Mouse (Mus musculus): ENCODE measurements at regions not wholly inside any gene's neighbourhood (a gene's known extent, or its start where the extent isn't known, plus 50 kb on each side); places are given as distances from the start of the nearest gene placed in this dataset.

- Histone ChIP-seq H3K9ac (replicated peaks; ENCODE audit: low read length, poor library complexity, severe bottlenecking) (no peak overlapping the region), H3K27me3 (ENCODE audit: insufficient read depth, low read length) (no peaks in the 10 kb centered on the region; the same call in 1 of the 2 replicates), H3K9me3 (ENCODE audit: low read length) (no peaks in the 10 kb centered on the region), H3K4me1 (ENCODE audit: insufficient read depth, low read length) (no peaks in the 10 kb centered on the region), H3K4me2 (ENCODE audit: low read depth, low read length, poor library complexity, severe bottlenecking) (no peak overlapping the region), H3K4me3 (ENCODE audit: low read depth, low read length) (no peak overlapping the region), H3K36me3 (ENCODE audit: insufficient read depth, low read length) (no peaks in the 10 kb centered on the region), H3K27ac (ENCODE audit: low read depth, low read length) (no peak overlapping the region)
- no peak for DNase-seq (ENCODE audit: low spot score)
- ATAC-seq (ENCODE audit: low FRiP score) = no peak
- whole genome bisulfite sequencing = 94% methylated on average over 1 of the region's 1 CpGs
- no peak for TF ChIP-seq CTCF (IDR thresholded peaks at IDR 0.05)
Measured at GRCm38 (mm10) chrX:142470083-142470482, 79.7 kb upstream of the Acsl4 start.

DNA sequence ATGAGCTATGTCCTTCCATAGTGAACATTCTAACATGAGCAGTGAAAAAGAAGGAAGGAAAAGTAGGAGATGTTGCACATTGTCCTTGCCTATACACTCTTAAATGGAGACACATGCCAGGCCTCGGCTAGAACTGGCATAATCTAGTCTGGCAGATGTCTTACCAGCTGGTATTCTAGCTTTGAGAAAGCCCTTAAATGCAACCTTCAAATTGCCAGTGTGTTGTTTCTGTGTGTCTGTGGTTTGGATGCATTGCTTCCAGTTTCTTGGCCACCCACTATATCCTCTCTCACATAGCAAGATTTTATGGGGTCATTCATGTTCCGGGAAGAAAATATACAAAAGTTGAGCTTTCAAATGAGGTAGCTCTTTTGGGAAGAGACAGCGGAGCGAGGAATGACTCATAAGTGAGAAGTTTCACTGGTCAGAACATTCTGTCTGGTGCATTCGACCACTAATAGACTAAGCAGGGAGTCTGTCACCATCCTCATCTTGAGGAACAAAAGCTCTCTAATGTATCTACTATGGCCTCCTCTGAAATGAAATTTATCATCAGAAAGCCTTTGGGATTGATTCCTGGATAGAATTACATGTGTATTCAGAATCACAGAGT, 91.0 kb upstream of the Acsl4 start:
- no peak overlapping the region for H3K4me3 ChIP-seq (ENCODE audit: low read depth, low read length)
- DNase-seq (ENCODE audit: low spot score) = no peak
- no peak for TF ChIP-seq CTCF (IDR thresholded peaks at IDR 0.05)
- no peak overlapping the region for H3K4me2 ChIP-seq (ENCODE audit: low read depth, low read length, poor library complexity, severe bottlenecking)
- H3K9ac ChIP-seq (replicated peaks; ENCODE audit: low read length, poor library complexity, severe bottlenecking) = no peak overlapping the region
- ATAC-seq (ENCODE audit: low FRiP score) = no peak
- WGBS = 77% methylated on average over 5 of the region's 5 CpGs
- H3K27me3 ChIP-seq (ENCODE audit: insufficient read depth, low read length) = no peaks in the 10 kb centered on the region
- no peaks in the 10 kb centered on the region for H3K36me3 ChIP-seq (ENCODE audit: insufficient read depth, low read length)
- no peak overlapping the region for H3K27ac ChIP-seq (ENCODE audit: low read depth, low read length)
- no peaks in the 10 kb centered on the region for H3K4me1 ChIP-seq (ENCODE audit: insufficient read depth, low read length)
- no peaks in the 10 kb centered on the region for H3K9me3 ChIP-seq (ENCODE audit: low read length)

GRCm38 (mm10) chrX:142488078-142488477, 97.7 kb upstream of the Acsl4 start:
- WGBS = 89% methylated on average over 4 of the region's 4 CpGs
- no peak overlapping the region for H3K27ac ChIP-seq (ENCODE audit: low read depth, low read length)
- no peak for ATAC-seq (ENCODE audit: low FRiP score)

DNA sequence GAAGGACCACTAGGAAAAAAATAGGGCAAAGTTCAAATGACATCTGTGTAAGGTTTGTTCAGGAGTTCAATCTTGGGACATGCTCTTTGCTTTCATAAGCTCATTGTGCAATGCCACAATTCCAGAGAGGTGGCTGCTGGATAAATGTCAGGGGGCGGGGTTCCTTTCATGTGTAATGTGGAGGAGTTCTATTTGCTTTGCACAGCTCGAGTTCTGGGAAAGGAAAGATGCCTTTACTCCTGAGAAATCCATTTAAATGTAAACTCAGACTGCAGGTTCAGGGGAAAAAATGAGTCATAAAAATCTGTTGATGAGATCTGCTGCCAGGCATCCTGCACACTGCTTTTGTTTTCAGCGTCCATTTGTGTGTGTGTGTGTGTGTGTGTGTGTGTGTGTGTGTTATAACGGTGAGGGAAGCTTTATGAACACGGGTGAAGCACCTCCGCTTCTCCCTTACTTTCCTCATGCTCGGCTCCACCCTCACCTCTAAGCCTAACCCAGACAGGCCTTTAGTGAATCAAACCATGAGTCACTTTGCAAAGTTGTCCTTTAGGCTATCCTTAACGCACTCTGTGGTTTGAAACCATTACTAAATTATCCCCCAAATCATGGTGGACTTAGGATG, 99.9 kb upstream of the Acsl4 start:
- DNase-seq (ENCODE audit: low spot score) (no peak), ATAC-seq (ENCODE audit: low FRiP score) (no peak)
- no peak overlapping the region for H3K4me3 ChIP-seq (ENCODE audit: low read depth, low read length)
- peaks cover 4% of the 10 kb centered on the region; the same call in 1 of the 2 replicates for H3K27me3 ChIP-seq (ENCODE audit: insufficient read depth, low read length)
- H3K9me3 ChIP-seq (ENCODE audit: low read length) = no peaks in the 10 kb centered on the region
- WGBS = 70% methylated on average over 8 of the region's 8 CpGs
- no peaks in the 10 kb centered on the region for H3K4me1 ChIP-seq (ENCODE audit: insufficient read depth, low read length)
- no peak overlapping the region for H3K27ac ChIP-seq (ENCODE audit: low read depth, low read length)
- H3K9ac ChIP-seq (replicated peaks; ENCODE audit: low read length, poor library complexity, severe bottlenecking) = no peak overlapping the region
- no peak for TF ChIP-seq CTCF (IDR thresholded peaks at IDR 0.05)
- no peaks in the 10 kb centered on the region for H3K36me3 ChIP-seq (ENCODE audit: insufficient read depth, low read length)
- H3K4me2 ChIP-seq (ENCODE audit: low read depth, low read length, poor library complexity, severe bottlenecking) = no peak overlapping the region

More at GRCm38 (mm10) chrX:142488078-142488477, 97.7 kb upstream of the Acsl4 start:
- Histone ChIP-seq H3K4me2 (ENCODE audit: low read depth, low read length, poor library complexity, severe bottlenecking) (no peak overlapping the region), H3K36me3 (ENCODE audit: insufficient read depth, low read length) (no peaks in the 10 kb centered on the region), H3K4me1 (ENCODE audit: insufficient read depth, low read length) (no peaks in the 10 kb centered on the region), H3K9ac (replicated peaks; ENCODE audit: low read length, poor library complexity, severe bottlenecking) (no peak overlapping the region), H3K27me3 (ENCODE audit: insufficient read depth, low read length) (peaks cover 4% of the 10 kb centered on the region; the same call in 1 of the 2 replicates), H3K9me3 (ENCODE audit: low read length) (no peaks in the 10 kb centered on the region), H3K4me3 (ENCODE audit: low read depth, low read length) (no peak overlapping the region)
- no peak for TF ChIP-seq CTCF (IDR thresholded peaks at IDR 0.05)
- DNase-seq (ENCODE audit: low spot score) = no peak

GRCm38 (mm10) chrX:142501094-142501493, 110.8 kb upstream of the Acsl4 start:
- no peak for DNase-seq (ENCODE audit: low spot score)
- H3K4me3 ChIP-seq (ENCODE audit: low read depth, low read length) = no peak overlapping the region
- 75% methylated on average over 2 of the region's 2 CpGs for WGBS
- ATAC-seq (ENCODE audit: low FRiP score) = no peak
- no peak for TF ChIP-seq CTCF (IDR thresholded peaks at IDR 0.05)
- no peaks in the 10 kb centered on the region for H3K9me3 ChIP-seq (ENCODE audit: low read length)
- no peaks in the 10 kb centered on the region for H3K36me3 ChIP-seq (ENCODE audit: insufficient read depth, low read length)
- no peaks in the 10 kb centered on the region for H3K27me3 ChIP-seq (ENCODE audit: insufficient read depth, low read length)
- no peak overlapping the region for H3K9ac ChIP-seq (replicated peaks; ENCODE audit: low read length, poor library complexity, severe bottlenecking)
- H3K27ac ChIP-seq (ENCODE audit: low read depth, low read length) = no peak overlapping the region
- no peak overlapping the region for H3K4me2 ChIP-seq (ENCODE audit: low read depth, low read length, poor library complexity, severe bottlenecking)
- H3K4me1 ChIP-seq (ENCODE audit: insufficient read depth, low read length) = no peaks in the 10 kb centered on the region

DNA sequence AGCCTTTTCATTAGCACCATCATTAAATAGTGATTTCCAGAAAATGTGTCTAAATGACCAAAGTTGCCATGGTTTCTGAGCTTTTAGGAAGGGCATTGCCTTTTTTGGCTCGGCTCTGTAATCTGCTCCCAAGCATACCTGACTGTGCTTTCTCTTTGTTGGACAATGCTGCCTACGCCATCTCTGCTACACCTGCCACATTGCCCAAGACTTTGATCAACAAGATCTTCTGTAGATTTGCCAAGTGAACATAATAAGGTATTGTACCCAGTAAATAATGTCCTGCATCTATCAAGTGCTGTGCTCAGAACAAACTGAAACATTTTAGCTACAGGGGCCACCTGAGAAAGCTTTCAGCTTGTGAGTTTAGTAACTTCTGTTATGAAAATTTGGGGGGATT, 114.6 kb upstream of the Acsl4 start:
- Histone ChIP-seq H3K27me3 (ENCODE audit: insufficient read depth, low read length) (no peaks in the 10 kb centered on the region), H3K9ac (replicated peaks; ENCODE audit: low read length, poor library complexity, severe bottlenecking) (no peak overlapping the region), H3K27ac (ENCODE audit: low read depth, low read length) (no peak overlapping the region), H3K4me2 (ENCODE audit: low read depth, low read length, poor library complexity, severe bottlenecking) (no peak overlapping the region), H3K9me3 (ENCODE audit: low read length) (no peaks in the 10 kb centered on the region), H3K4me1 (ENCODE audit: insufficient read depth, low read length) (no peaks in the 10 kb centered on the region), H3K36me3 (ENCODE audit: insufficient read depth, low read length) (no peaks in the 10 kb centered on the region), H3K4me3 (ENCODE audit: low read depth, low read length) (no peak overlapping the region)
- no peak for DNase-seq (ENCODE audit: low spot score)
- no peak for ATAC-seq (ENCODE audit: low FRiP score)
- WGBS = 68% methylated on average over 2 of the region's 2 CpGs
- no peak for TF ChIP-seq CTCF (IDR thresholded peaks at IDR 0.05)
